Mouse (Mus musculus) cerebellum, adult 2 months (tissue): ENCODE results near the gene Faf2. TPM values are rescaled to one million over a fixed set of nuclear protein-coding genes. Genes with fewer than 3 reads are reported as not detected.

Experiments
- DNase-seq, 2 experiments: peaks; one replicate each; pipeline ENCODE4 v3.0.0; 2021
- H3K27ac ChIP-seq: fragments of 200-500 bp; 2 replicates; pipeline ENCODE4 v1.5.1; 2012; ENCODE audit warnings: low read length, control low read depth, inconsistent platforms; ENCODE audit not compliant: insufficient read depth
- H3K27me3 ChIP-seq: fragments of 200-500 bp; 2 replicates; pipeline ENCODE4 v1.6.1; 2012; ENCODE audit warnings: inconsistent platforms, mild to moderate bottlenecking, low read length, moderate library complexity; ENCODE audit not compliant: control insufficient read depth, insufficient read depth
- H3K4me1 ChIP-seq: fragments of 200-500 bp; 2 replicates; pipeline ENCODE4 v1.6.1; 2011; ENCODE audit warnings: low read length; ENCODE audit not compliant: control insufficient read depth, insufficient read depth
- H3K4me3 ChIP-seq: fragments of 200-500 bp; replicated peaks from 2 replicates; pipeline ENCODE3; 2011; ENCODE audit warnings: mild to moderate bottlenecking, low read depth, low read length, control low read depth; ENCODE audit not compliant: insufficient read depth
- CTCF ChIP-seq: fragments of 200-500 bp; IDR thresholded peaks from 2 replicates; pipeline ENCODE4 v1.5.1; 2011; ENCODE audit warnings: low read depth, mild to moderate bottlenecking, control low read depth, low read length, moderate library complexity, borderline replicate concordance; ENCODE audit not compliant: insufficient read depth
- POLR2A ChIP-seq: fragments of 200-500 bp; IDR thresholded peaks from 2 replicates; pipeline ENCODE4 v1.6.1; 2011; ENCODE audit warnings: low read length, control low read depth, borderline replicate concordance; ENCODE audit not compliant: insufficient read depth
- WGBS: fragments of 180-500 bp; shearing (Covaris S2); methylation state at CpG from one replicate; pipeline ENCODE4 v1.1.7; 2018; 5-methylcytosine and 5-hydroxymethylcytosine counted together
- polyA plus RNA-seq: library from polyadenylated mRNA; depleted of rRNA; stranded (reverse); fragments of >200 nt; gene quantifications from 2 replicates; pipeline ENCODE4 v1.2.3, GENCODE M21; 2012

Gene Faf2
- polyA plus RNA-seq, 1 experiment = 38.3 TPM

DNA sequence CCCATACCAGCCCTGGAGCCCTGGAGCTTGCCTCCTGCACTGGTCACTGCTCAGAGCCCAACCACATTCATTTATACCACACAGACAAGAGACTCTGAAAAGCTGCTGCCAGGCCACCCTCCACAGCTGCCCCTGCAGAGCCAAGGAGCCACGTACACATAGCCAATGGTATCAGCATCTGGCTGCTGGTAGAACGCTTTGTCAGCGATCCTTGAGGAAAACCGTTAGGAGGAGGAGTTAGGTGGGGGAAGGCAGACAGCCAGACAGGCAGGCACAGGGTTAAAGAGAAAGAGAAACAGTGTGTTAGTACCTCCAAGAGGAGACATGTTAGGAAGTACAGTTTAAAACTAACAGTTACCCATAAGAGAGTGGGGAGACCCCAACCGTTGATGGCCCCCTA is 24.7 kb upstream of the Faf2 start:
- 54% methylated on average over 5 of the region's 5 CpGs for WGBS
- H3K27ac ChIP-seq = no peak overlapping the region
- no peak for TF ChIP-seq CTCF
- no peak for TF ChIP-seq POLR2A
- no peak for DNase-seq
- no peaks in the 10 kb centered on the region for H3K27me3 ChIP-seq
- peaks cover 18% of the 10 kb centered on the region for H3K4me1 ChIP-seq
- no peak overlapping the region for H3K4me3 ChIP-seq

DNA sequence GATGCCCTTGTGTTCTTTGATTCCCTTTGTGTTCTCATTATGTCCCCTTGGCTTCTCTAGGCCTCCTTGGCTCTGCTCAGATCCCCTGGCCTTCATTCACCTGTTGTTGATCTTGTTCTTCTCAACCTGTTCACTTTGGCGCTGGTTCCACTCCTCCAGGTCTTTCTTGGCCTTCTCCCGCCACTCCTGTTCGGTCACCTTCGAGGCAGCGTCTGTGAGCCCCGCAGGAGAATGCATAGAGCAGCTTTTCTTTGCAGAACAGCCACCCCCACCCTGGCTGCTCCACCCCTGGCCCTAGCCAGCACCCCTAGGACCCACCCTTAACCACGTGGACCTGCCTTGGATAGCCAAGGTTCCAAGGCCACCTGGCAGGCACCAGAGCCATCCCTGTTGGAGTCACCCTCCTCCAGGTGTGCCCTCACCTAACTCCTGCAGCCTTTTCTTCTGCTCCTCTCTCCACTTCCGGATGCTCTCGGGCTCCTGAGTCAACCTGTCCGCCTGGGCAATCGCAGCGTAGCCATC is 22.9 kb upstream of the Faf2 start:
- Histone ChIP-seq H3K4me1 (peaks cover 20% of the 10 kb centered on the region), H3K4me3 (no peak overlapping the region), H3K27me3 (no peaks in the 10 kb centered on the region), H3K27ac (0 out of 2 replicates have a peak overlapping the region, but pooled peaks have one; percentile 26)
- peak; percentile 51 to 59 for DNase-seq
- TF ChIP-seq POLR2A = no peak
- no peak for TF ChIP-seq CTCF
- WGBS = 16% methylated on average over 12 of the region's 12 CpGs

DNA sequence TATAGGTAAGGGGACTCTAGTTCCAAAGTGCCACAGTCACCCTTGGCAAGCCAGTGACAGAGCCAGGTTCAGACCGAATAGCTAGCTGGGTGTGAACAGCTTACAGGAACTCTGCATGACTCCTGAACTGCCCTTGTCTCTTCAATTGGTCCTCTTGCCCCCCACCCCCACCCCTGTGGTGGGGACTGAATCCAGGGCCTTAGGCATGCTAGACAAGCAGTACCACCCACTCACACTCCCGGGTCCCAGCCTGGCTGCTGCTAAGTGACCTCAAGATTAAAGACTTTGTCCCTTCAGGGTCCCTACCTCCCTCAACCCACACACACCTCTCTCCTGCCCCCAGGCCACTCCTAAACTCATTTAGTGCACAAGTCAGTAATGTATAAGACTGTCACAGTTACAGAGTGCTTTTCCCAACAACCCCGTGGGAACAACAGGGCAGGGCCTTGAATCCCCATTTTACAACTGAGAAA is 18.9 kb upstream of the Faf2 start:
- DNase-seq = no peak
- H3K4me3 ChIP-seq = no peak overlapping the region
- H3K4me1 ChIP-seq = peaks cover 38% of the 10 kb centered on the region
- no peaks in the 10 kb centered on the region for H3K27me3 ChIP-seq
- H3K27ac ChIP-seq = no peak overlapping the region
- WGBS = 38% methylated on average over 3 of the region's 3 CpGs
- TF ChIP-seq POLR2A (no peak), CTCF (no peak)

DNA sequence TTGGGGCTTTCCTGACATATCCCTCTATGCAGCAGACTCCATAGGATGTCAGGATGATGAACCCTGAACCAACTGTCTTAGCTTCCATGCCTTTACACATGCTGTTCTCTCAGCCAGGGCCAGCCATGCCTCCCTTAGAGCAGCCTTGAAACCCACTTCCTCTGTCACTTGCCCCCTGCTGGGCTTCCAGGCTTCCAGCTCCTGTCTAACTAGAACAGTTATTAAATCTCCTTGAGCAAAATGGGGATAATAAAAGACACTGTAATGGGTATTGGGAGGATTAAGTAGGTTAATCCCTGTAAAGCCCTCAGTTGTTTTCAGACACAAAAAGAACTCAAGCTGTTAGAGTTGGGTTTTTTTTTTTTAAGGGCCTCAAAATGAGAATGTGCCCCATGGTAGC is 18.1 kb upstream of the Faf2 start:
- Histone ChIP-seq H3K27ac (peak overlapping the region; percentile 23; the same call in 1 of the 2 replicates), H3K4me1 (peaks cover 35% of the 10 kb centered on the region), H3K27me3 (no peaks in the 10 kb centered on the region), H3K4me3 (no peak overlapping the region)
- TF ChIP-seq POLR2A = no peak
- no peak for TF ChIP-seq CTCF
- no peak for DNase-seq

DNA sequence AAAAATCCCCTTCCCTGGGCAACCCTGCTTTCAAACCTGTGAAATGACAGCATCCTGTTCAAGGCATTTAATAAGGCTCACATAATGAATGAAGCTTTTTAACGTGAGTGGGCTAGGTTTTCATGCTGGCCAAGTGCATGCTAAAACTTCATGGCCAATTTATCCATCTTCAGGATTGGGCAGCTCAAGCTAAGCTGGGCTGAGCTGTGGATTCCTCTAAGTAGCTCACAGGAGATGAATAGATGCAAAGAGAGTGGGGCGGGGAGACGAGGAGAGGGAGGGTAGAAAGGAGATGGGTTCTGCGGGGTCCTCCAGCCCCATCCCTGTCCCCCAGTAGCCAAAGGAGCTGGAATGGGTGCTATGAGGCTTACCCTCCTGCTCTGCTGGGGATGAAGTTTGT is 17.4 kb upstream of the Faf2 start:
- no peak for DNase-seq
- Histone ChIP-seq H3K4me3 (no peak overlapping the region), H3K27ac (peak overlapping the region; percentile 84), H3K27me3 (no peaks in the 10 kb centered on the region), H3K4me1 (peaks cover 33% of the 10 kb centered on the region)
- TF ChIP-seq POLR2A (no peak), CTCF (no peak)
- WGBS = 50% methylated on average over 4 of the region's 4 CpGs

DNA sequence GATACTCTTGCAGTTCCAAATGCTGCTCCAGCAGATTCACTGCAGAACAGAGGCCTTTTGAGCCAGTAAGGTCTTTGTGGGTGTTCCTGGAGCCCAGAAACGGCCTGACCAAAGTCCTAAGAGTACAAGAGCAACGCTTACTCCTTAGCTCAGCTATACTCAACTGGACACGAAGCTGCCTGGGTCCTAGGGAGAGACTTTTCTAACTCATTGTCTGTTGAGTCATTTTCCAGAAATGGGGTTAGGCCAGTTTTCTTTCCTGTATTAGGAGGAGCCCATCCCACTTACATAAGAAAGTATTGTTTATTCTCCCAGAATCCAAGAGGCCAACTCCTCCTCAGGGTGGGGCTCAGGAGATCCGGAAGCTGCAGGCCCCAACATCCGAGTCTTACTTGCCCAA is 16.2 kb upstream of the Faf2 start:
- peaks cover 33% of the 10 kb centered on the region for H3K4me1 ChIP-seq
- H3K27me3 ChIP-seq = no peaks in the 10 kb centered on the region
- no peak for DNase-seq
- TF ChIP-seq POLR2A = no peak
- TF ChIP-seq CTCF = no peak
- H3K27ac ChIP-seq = 0 out of 2 replicates have a peak overlapping the region, but pooled peaks have one; percentile 84
- 65% methylated on average over 5 of the region's 5 CpGs for WGBS
- no peak overlapping the region for H3K4me3 ChIP-seq

DNA sequence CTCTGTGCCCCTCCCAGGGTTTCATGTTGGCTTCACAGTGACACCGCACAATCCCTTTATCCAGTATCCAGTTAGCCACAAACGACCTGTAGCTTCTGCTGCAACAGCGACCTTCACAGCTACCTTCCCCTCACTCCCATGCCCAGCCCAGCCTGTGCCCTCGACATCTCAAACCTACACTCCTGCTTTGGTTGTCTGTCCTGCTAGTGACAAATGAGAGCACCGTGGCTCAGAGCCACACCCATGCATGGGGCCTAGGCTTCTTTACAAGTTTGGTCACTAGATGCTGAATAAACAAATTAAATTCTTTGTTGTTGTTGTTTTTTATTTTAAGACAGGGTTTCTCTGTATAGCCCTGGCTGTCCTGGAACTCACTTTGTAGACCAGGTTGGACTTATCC is 14.4 kb upstream of the Faf2 start:
- H3K4me3 ChIP-seq = peak overlapping the region; percentile 23
- no peaks in the 10 kb centered on the region for H3K27me3 ChIP-seq
- DNase-seq = peak in 1 of 2 experiments; percentile 15
- peaks cover 33% of the 10 kb centered on the region for H3K4me1 ChIP-seq
- H3K27ac ChIP-seq = peak overlapping the region; percentile 26
- TF ChIP-seq CTCF = no peak
- TF ChIP-seq POLR2A = no peak
- WGBS = 38% methylated on average over 5 of the region's 5 CpGs

DNA sequence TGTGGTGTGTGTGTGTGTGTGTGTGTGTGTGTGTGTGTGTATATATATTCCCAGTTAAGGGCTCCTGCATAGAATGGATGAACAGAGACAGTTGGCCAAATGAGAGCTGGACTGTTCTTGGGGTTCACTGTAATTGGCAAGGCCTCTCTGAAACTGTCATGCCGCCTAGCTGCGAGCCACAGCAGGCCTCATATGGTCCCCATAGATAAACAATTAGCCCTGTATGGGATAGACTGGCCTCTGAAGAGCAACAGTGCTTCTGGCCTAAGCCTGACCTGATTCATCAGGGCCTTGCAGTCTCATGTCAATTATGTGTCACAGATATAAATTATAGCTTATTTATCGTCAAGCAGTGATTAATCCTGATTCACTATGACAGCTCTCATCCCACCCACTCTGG is 13.6 kb upstream of the Faf2 start:
- Histone ChIP-seq H3K4me3 (peak overlapping the region; percentile 33), H3K27ac (peak overlapping the region; percentile 87), H3K27me3 (no peaks in the 10 kb centered on the region), H3K4me1 (peaks cover 32% of the 10 kb centered on the region)
- peak in 1 of 2 experiments; percentile 25 for DNase-seq
- WGBS = 9% methylated on average over 3 of the region's 3 CpGs
- TF ChIP-seq CTCF (no peak), POLR2A (no peak)
